Mouse (Mus musculus) kidney, adult 11 months (tissue): ENCODE data around the gene Slc16a5.

Source experiments
- DNase-seq: peaks from one replicate; pipeline ENCODE4 v3.0.0; 2022

Gene Slc16a5

GRCm38 (mm10) chr11:115462243-115462891 lies at the start of gene Slc16a5:
Gene Slc16a5 (plus strand): TSS chr11:115462474.
- DNase-seq, result peak; percentile 70

- peak; percentile 95 for DNase-seq
Measured at GRCm38 (mm10) chr11:115419531-115420237, 42.6 kb upstream of the Slc16a5 start, which contains the start of the genes Atp5h and Kctd2. Gene Atp5h (minus strand): TSS chr11:115419962. Gene Kctd2 (plus strand): TSS chr11:115420128.

- DNase-seq, result peak; percentile 65
Measured at GRCm38 (mm10) chr11:115420336-115421190, 41.7 kb upstream of the Slc16a5 start.

GRCm38 (mm10) chr11:115421328-115421727 lies 40.9 kb upstream of the Slc16a5 start:
- DNase-seq, result no peak

GRCm38 (mm10) chr11:115421972-115422371 lies 40.3 kb upstream of the Slc16a5 start:
- no peak for DNase-seq

GRCm38 (mm10) chr11:115423091-115423490 lies 39.2 kb upstream of the Slc16a5 start:
- no peak for DNase-seq

GRCm38 (mm10) chr11:115424666-115425065 lies 37.6 kb upstream of the Slc16a5 start:
- DNase-seq, result no peak

- no peak for DNase-seq
Measured at GRCm38 (mm10) chr11:115425671-115426070, 36.6 kb upstream of the Slc16a5 start.

GRCm38 (mm10) chr11:115427482-115428331 lies 34.6 kb upstream of the Slc16a5 start:
- DNase-seq, result peak; percentile 66

- DNase-seq, result no peak
Measured at GRCm38 (mm10) chr11:115429307-115429706, 33.0 kb upstream of the Slc16a5 start.

- DNase-seq, result no peak
Measured at GRCm38 (mm10) chr11:115430561-115430960, 31.7 kb upstream of the Slc16a5 start.

GRCm38 (mm10) chr11:115432814-115433213 lies 29.5 kb upstream of the Slc16a5 start:
- no peak for DNase-seq

- no peak for DNase-seq
Measured at GRCm38 (mm10) chr11:115433342-115433741, 28.9 kb upstream of the Slc16a5 start.

- DNase-seq, result no peak
Measured at GRCm38 (mm10) chr11:115435596-115436337, 26.5 kb upstream of the Slc16a5 start.

- DNase-seq, result no peak
Measured at GRCm38 (mm10) chr11:115437571-115438122, 24.6 kb upstream of the Slc16a5 start.

- no peak for DNase-seq
Measured at GRCm38 (mm10) chr11:115439326-115439725, 22.9 kb upstream of the Slc16a5 start.

GRCm38 (mm10) chr11:115439906-115440595 lies 22.2 kb upstream of the Slc16a5 start, which contains the start of gene Trim80:
Gene Trim80 (plus strand): TSS chr11:115440545.
- no peak for DNase-seq

- DNase-seq, result no peak
Measured at GRCm38 (mm10) chr11:115441417-115441816, 20.9 kb upstream of the Slc16a5 start.

- DNase-seq, result peak; percentile 76
Measured at GRCm38 (mm10) chr11:115446906-115447305, 15.4 kb upstream of the Slc16a5 start.

GRCm38 (mm10) chr11:115447321-115447885 lies 14.9 kb upstream of the Slc16a5 start:
- peak; percentile 62 for DNase-seq
